Mouse (Mus musculus): ENCODE results near the gene Polr3g. TPM values are rescaled to one million over a fixed set of nuclear protein-coding genes. Genes with fewer than 3 reads are reported as not detected.
"Not testable (repeated sequence)": the region's sequence is repeated elsewhere in the genome, so short reads cannot be mapped to it uniquely, and the experiment has no call there.

Gene Polr3g
- polyA plus RNA-seq, 1 experiment from 2014 or later = 15.8 TPM

DNA sequence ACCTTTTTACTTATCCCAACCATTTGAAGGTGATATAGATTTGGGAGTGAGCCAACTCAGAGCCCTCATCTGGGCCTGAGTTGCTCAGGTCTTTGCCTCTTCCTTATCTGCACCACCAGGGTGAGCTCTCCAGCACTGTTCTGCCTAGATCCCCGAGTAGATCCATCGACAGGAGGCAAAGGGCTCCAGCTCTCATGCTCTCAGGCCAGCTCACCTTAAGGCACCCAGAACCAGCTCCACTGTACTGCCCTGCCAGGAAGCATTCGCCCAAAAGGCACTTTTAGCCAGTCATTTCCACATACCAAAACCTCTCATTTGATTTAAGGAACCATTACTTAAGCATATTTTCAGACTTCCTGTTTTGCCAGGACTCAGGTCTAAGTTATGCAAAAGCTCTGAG is 30.1 kb upstream of the Polr3g start:
- no peaks in the 10 kb centered on the region for H3K36me3 ChIP-seq (ENCODE audit: control insufficient read depth, insufficient read depth, low read length)
- no peak overlapping the region for H3K27ac ChIP-seq (replicated peaks in 1 of 2; ENCODE audit: control insufficient read depth in 1 of 2, insufficient read depth in 1 of 2, low read depth in 2 of 2, low read length in 2 of 2)
- no peak for ATAC-seq (ENCODE audit: insufficient number of reproducible peaks, insufficient read depth, low FRiP score, low read depth)
- H3K9me3 ChIP-seq (ENCODE audit: control insufficient read depth, low read length) = no peaks in the 10 kb centered on the region
- no peaks in the 10 kb centered on the region for H3K27me3 ChIP-seq (ENCODE audit: control insufficient read depth, insufficient read depth, low read length)
- no peak overlapping the region for H3K4me2 ChIP-seq (ENCODE audit: low read length)
- H3K4me1 ChIP-seq (ENCODE audit: control insufficient read depth in 2 of 2, insufficient read depth in 2 of 2, low read length in 2 of 2) = no peaks in the 10 kb centered on the region
- no peak overlapping the region for H3K9ac ChIP-seq (ENCODE audit: low read length)
- no peak overlapping the region for H3K4me3 ChIP-seq (ENCODE audit: control insufficient read depth in 1 of 2, insufficient read depth in 1 of 2, low read depth in 1 of 2, low read length in 2 of 2)
- 36% methylated on average over 3 of the region's 3 CpGs for WGBS

DNA sequence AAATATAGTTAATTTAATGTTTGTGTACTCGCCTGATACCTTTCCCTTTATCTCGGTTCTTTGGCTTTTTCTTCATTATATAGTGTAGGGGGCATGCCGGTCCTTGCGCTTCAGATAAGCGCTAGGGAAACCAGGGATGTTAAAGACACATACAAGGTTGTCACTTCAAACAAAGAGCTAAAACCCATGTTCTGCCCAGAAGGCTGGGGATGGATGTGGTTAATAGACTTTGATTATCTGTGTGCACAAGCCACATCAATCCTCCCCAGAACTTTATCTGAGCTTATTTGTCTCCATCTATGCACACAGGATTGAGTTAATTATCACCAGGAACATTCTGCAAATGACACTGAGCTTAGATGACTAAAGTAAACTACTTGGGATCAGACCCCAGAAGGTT is 25.8 kb upstream of the Polr3g start:
- no peaks in the 10 kb centered on the region for H3K27me3 ChIP-seq (ENCODE audit: control insufficient read depth, insufficient read depth, low read length)
- H3K27ac ChIP-seq (replicated peaks in 1 of 2; ENCODE audit: control insufficient read depth in 1 of 2, insufficient read depth in 1 of 2, low read depth in 2 of 2, low read length in 2 of 2) = no peak overlapping the region
- H3K9me3 ChIP-seq (ENCODE audit: control insufficient read depth, low read length) = no peaks in the 10 kb centered on the region
- no peak overlapping the region for H3K4me3 ChIP-seq (ENCODE audit: control insufficient read depth in 1 of 2, insufficient read depth in 1 of 2, low read depth in 1 of 2, low read length in 2 of 2)
- no peak overlapping the region for H3K9ac ChIP-seq (ENCODE audit: low read length)
- no peaks in the 10 kb centered on the region for H3K4me1 ChIP-seq (ENCODE audit: control insufficient read depth in 2 of 2, insufficient read depth in 2 of 2, low read length in 2 of 2)
- no peaks in the 10 kb centered on the region for H3K36me3 ChIP-seq (ENCODE audit: control insufficient read depth, insufficient read depth, low read length)
- WGBS = 85% methylated on average over 5 of the region's 5 CpGs
- H3K4me2 ChIP-seq (ENCODE audit: low read length) = no peak overlapping the region
- ATAC-seq (ENCODE audit: insufficient number of reproducible peaks, insufficient read depth, low FRiP score, low read depth) = no peak

DNA sequence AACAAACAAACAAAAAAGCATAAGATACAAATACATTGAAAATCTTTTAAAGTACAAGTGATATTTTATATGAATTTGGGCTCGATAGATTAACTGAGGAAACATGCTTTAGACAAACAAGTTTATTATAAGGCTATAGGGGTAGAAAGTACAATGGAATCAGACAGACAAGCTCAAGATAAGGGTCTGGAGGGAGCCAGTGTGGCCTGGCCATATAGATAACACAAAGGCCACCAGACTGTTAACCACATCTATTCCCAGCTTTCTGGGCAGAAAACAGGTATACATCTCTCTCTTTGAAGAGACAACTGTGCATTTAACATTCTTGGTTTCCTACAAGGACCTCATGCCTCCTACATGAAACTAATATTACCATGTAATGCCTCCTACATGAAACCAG is 19.5 kb upstream of the Polr3g start:
- Histone ChIP-seq H3K27me3 (ENCODE audit: control insufficient read depth, insufficient read depth, low read length) (no peaks in the 10 kb centered on the region), H3K4me2 (ENCODE audit: low read length) (no peak overlapping the region), H3K9me3 (ENCODE audit: control insufficient read depth, low read length) (no peaks in the 10 kb centered on the region), H3K9ac (ENCODE audit: low read length) (no peak overlapping the region), H3K36me3 (ENCODE audit: control insufficient read depth, insufficient read depth, low read length) (no peaks in the 10 kb centered on the region), H3K4me1 (ENCODE audit: control insufficient read depth in 2 of 2, insufficient read depth in 2 of 2, low read length in 2 of 2) (0 out of 4 replicates have a peak, but pooled peaks cover 0 to 3% of the 10 kb centered on the region in 2 experiments), H3K4me3 (ENCODE audit: control insufficient read depth in 1 of 2, insufficient read depth in 1 of 2, low read depth in 1 of 2, low read length in 2 of 2) (no peak overlapping the region), H3K27ac (replicated peaks in 1 of 2; ENCODE audit: control insufficient read depth in 1 of 2, insufficient read depth in 1 of 2, low read depth in 2 of 2, low read length in 2 of 2) (no peak overlapping the region)
- 70% methylated on average over 1 of the region's 1 CpGs for WGBS
- ATAC-seq (ENCODE audit: insufficient number of reproducible peaks, insufficient read depth, low FRiP score, low read depth) = no peak

DNA sequence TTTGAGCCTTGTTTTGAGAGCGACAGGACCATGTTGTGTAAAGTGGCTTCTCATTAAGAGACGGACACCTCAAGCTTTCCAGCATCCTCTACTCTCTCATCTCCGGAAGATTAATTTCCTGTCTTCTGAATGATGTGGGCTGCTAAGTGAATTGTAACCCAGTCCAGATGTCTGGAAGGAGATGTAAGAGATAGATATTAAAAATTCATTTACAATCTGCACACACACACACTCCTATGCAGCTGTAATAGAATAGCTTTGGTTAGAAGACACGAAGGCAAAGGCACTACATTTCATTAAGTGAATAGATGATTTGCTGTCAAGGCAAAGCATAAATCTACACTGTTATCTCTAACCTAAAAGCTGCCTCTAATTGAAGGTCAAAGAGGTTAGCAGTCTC is 18.3 kb upstream of the Polr3g start:
- Histone ChIP-seq H3K27ac (replicated peaks in 1 of 2; ENCODE audit: control insufficient read depth in 1 of 2, insufficient read depth in 1 of 2, low read depth in 2 of 2, low read length in 2 of 2) (no peak overlapping the region), H3K4me3 (ENCODE audit: control insufficient read depth in 1 of 2, insufficient read depth in 1 of 2, low read depth in 1 of 2, low read length in 2 of 2) (no peak overlapping the region), H3K36me3 (ENCODE audit: control insufficient read depth, insufficient read depth, low read length) (no peaks in the 10 kb centered on the region), H3K4me2 (ENCODE audit: low read length) (no peak overlapping the region), H3K4me1 (ENCODE audit: control insufficient read depth in 2 of 2, insufficient read depth in 2 of 2, low read length in 2 of 2) (0 out of 4 replicates have a peak, but pooled peaks cover 0 to 3% of the 10 kb centered on the region in 2 experiments), H3K9me3 (ENCODE audit: control insufficient read depth, low read length) (no peaks in the 10 kb centered on the region), H3K27me3 (ENCODE audit: control insufficient read depth, insufficient read depth, low read length) (no peaks in the 10 kb centered on the region), H3K9ac (ENCODE audit: low read length) (no peak overlapping the region)
- 67% methylated on average over 4 of the region's 4 CpGs for WGBS
- no peak for ATAC-seq (ENCODE audit: insufficient number of reproducible peaks, insufficient read depth, low FRiP score, low read depth)

DNA sequence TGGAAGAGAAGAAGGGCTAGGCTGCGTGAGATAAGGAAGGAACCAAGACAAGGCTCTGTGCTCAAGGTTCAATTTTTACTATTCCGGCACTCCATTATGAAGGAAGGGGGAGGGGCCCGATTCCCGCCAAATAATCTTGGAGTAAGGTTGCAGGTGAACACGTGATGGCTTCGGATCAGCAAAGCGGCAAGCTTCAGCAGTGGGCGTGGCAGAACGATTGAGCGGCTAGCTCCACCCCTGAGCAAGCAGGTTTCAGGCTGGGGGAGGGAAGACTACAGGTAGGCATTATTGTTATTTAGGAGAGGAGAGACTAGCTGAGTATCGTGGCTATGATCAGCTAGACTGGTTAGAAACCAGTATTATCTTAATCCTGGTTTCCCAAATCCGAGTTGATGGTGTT is 17.3 kb upstream of the Polr3g start:
- not testable (repeated sequence) for H3K4me3 ChIP-seq (ENCODE audit: control insufficient read depth in 1 of 2, insufficient read depth in 1 of 2, low read depth in 1 of 2, low read length in 2 of 2); H3K9ac ChIP-seq (ENCODE audit: low read length); H3K27me3 ChIP-seq (ENCODE audit: control insufficient read depth, insufficient read depth, low read length); H3K27ac ChIP-seq (replicated peaks in 1 of 2; ENCODE audit: control insufficient read depth in 1 of 2, insufficient read depth in 1 of 2, low read depth in 2 of 2, low read length in 2 of 2); ATAC-seq (ENCODE audit: insufficient number of reproducible peaks, insufficient read depth, low FRiP score, low read depth); H3K4me1 ChIP-seq (ENCODE audit: control insufficient read depth in 2 of 2, insufficient read depth in 2 of 2, low read length in 2 of 2); H3K36me3 ChIP-seq (ENCODE audit: control insufficient read depth, insufficient read depth, low read length); H3K9me3 ChIP-seq (ENCODE audit: control insufficient read depth, low read length); H3K4me2 ChIP-seq (ENCODE audit: low read length)
- WGBS = 54% methylated on average over 12 of the region's 12 CpGs

DNA sequence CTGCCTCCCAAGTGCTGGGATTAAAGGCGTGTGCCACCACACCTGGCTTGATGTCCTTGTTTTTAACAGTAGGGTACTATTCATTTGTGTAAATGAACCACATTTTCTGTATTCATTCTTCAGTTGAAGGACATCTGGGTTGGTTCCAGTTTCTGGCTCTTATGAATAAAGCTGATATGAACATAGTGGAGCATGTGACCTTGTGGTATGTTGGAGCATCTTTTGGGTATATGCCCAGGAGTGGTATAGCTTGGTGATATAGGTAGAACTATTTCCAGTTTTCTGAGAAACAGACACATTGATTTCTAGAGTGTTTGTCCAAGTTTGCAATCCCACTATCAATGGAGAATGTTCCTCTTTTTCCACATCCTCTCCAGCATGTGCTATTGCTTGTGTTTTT is 3.1 kb upstream of the Polr3g start:
- no peak for ATAC-seq (ENCODE audit: insufficient number of reproducible peaks, insufficient read depth, low FRiP score, low read depth)
- no peak overlapping the region for H3K4me3 ChIP-seq (ENCODE audit: control insufficient read depth in 1 of 2, insufficient read depth in 1 of 2, low read depth in 1 of 2, low read length in 2 of 2)
- no peak overlapping the region for H3K27ac ChIP-seq (replicated peaks in 1 of 2; ENCODE audit: control insufficient read depth in 1 of 2, insufficient read depth in 1 of 2, low read depth in 2 of 2, low read length in 2 of 2)
- no peaks in the 10 kb centered on the region for H3K36me3 ChIP-seq (ENCODE audit: control insufficient read depth, insufficient read depth, low read length)
- no peak overlapping the region for H3K9ac ChIP-seq (ENCODE audit: low read length)
- WGBS = 80% methylated on average over 1 of the region's 1 CpGs
- peaks cover 0 to 17% of the 10 kb centered on the region in 2 experiments; a peak in 3 of 4 replicates for H3K4me1 ChIP-seq (ENCODE audit: control insufficient read depth in 2 of 2, insufficient read depth in 2 of 2, low read length in 2 of 2)
- no peaks in the 10 kb centered on the region for H3K9me3 ChIP-seq (ENCODE audit: control insufficient read depth, low read length)
- no peak overlapping the region for H3K4me2 ChIP-seq (ENCODE audit: low read length)
- no peaks in the 10 kb centered on the region for H3K27me3 ChIP-seq (ENCODE audit: control insufficient read depth, insufficient read depth, low read length)

DNA sequence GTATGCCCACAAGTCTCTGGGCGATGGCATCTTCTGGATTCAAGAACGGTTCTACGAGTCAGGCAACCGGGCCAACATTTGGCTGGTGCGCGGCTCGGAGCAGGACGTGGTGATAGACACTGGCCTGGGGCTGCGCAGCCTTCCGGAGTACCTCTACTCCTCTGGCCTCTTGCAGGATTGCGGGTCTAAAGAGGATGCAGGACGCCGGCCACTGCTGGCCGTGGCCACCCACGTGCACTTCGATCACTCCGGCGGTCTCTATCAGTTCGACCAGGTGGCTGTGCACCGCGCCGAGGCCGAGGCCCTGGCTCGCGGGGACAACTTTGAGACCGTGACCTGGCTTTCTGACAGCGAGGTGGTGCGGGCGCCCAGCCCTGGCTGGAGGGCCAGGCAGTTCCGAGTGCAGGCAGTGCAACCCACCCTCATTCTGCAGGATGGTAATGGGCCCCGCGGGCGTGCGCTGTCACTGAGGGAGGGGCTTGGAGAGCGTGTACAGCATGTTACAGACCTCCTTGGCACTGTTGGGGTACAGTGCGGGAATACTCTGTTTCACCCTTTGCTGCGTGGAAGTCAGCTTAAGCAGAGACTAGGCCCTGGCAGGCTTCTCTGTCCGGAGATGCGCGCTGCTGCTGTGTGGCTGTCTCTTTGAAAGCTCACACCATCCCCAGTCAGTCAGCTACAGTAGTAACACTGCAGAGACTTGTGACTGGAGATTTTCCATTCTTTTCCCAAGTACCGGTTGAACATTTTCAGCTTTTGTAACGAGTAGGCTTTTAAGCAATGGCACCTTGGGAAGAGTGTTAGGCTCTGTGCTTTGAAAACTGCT is 946 bp upstream of the Polr3g start:
- Histone ChIP-seq H3K27ac (replicated peaks in 1 of 2; ENCODE audit: control insufficient read depth in 1 of 2, insufficient read depth in 1 of 2, low read depth in 2 of 2, low read length in 2 of 2) (peak overlapping the region; percentile 64 to 83), H3K4me1 (ENCODE audit: control insufficient read depth in 2 of 2, insufficient read depth in 2 of 2, low read length in 2 of 2) (peaks cover 0 to 19% of the 10 kb centered on the region in 2 experiments), H3K9ac (ENCODE audit: low read length) (peak overlapping the region; percentile 79), H3K4me3 (ENCODE audit: control insufficient read depth in 1 of 2, insufficient read depth in 1 of 2, low read depth in 1 of 2, low read length in 2 of 2) (peak overlapping the region; percentile 64 to 82), H3K27me3 (ENCODE audit: control insufficient read depth, insufficient read depth, low read length) (no peaks in the 10 kb centered on the region), H3K36me3 (ENCODE audit: control insufficient read depth, insufficient read depth, low read length) (no peaks in the 10 kb centered on the region), H3K9me3 (ENCODE audit: control insufficient read depth, low read length) (no peaks in the 10 kb centered on the region), H3K4me2 (ENCODE audit: low read length) (peak overlapping the region; percentile 93)
- ATAC-seq (ENCODE audit: insufficient number of reproducible peaks, insufficient read depth, low FRiP score, low read depth) = peak; percentile 33
- 2% methylated on average over 42 of the region's 42 CpGs for WGBS

DNA sequence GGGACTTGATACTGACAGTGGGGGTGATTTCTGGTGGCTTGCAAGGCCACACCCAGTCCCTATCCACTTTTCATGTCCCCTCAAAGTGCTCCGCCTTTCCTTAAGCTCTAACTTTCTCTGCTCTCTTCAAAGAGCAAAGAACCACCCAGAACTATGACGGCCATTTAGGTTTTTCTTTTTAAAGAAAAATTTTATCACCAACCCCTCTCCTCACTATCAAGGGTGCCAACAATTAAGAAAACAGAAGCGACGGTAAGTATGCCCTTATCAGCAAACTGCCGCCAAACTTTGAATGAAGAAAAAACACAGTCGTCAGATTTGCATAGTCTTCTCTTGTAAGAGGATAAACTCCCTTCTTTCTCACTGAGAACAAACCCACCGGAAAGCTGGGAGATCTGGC is 547 bp downstream of the Polr3g start:
- WGBS = 1% methylated on average over 7 of the region's 7 CpGs
- Histone ChIP-seq H3K9ac (ENCODE audit: low read length) (peak overlapping the region; percentile 79), H3K9me3 (ENCODE audit: control insufficient read depth, low read length) (no peaks in the 10 kb centered on the region), H3K4me2 (ENCODE audit: low read length) (peak overlapping the region; percentile 93), H3K4me1 (ENCODE audit: control insufficient read depth in 2 of 2, insufficient read depth in 2 of 2, low read length in 2 of 2) (peaks cover 0 to 19% of the 10 kb centered on the region in 2 experiments), H3K27ac (replicated peaks in 1 of 2; ENCODE audit: control insufficient read depth in 1 of 2, insufficient read depth in 1 of 2, low read depth in 2 of 2, low read length in 2 of 2) (peak overlapping the region; percentile 64 to 75), H3K27me3 (ENCODE audit: control insufficient read depth, insufficient read depth, low read length) (no peaks in the 10 kb centered on the region), H3K4me3 (ENCODE audit: control insufficient read depth in 1 of 2, insufficient read depth in 1 of 2, low read depth in 1 of 2, low read length in 2 of 2) (peak overlapping the region; percentile 64 to 82), H3K36me3 (ENCODE audit: control insufficient read depth, insufficient read depth, low read length) (no peaks in the 10 kb centered on the region)
- no peak for ATAC-seq (ENCODE audit: insufficient number of reproducible peaks, insufficient read depth, low FRiP score, low read depth)
